Mouse (Mus musculus): ENCODE data around the gene Fam222a. TPM values are rescaled to one million over a fixed set of nuclear protein-coding genes. Genes with fewer than 3 reads are reported as not detected.
A peak's percentile ranks its signal among the peaks of the same experiment; 100 is the strongest.

Gene Fam222a
- polyA plus RNA-seq, 1 experiment: 5.3 TPM

DNA sequence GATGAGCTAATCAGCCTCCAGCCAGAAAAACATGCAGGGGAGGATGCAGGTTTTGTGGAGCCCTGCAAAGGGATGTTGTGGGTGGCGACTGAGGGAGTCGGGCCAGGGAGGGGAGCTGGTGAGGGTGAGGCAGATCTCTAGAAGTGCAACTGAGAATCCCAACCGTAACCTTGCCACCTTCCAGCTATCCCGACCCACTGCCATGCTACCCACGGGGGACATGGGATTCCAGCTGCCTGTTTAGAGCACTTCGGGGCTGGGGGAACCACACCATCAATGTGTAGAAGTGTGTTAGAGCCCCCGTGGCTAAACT, 71.8 kb downstream of the Fam222a start:
- Histone ChIP-seq H3K4me3 (ENCODE audit: low read depth, low read length) (no peak overlapping the region), H3K27me3 (ENCODE audit: control insufficient read depth, insufficient read depth, low read length) (no peaks in the 10 kb centered on the region), H3K4me1 (ENCODE audit: control insufficient read depth, insufficient read depth, insufficient read length, low read length) (peaks cover 3% of the 10 kb centered on the region; the same call in 1 of the 2 replicates), H3K27ac (ENCODE audit: insufficient read depth, low read depth, low read length) (no peak overlapping the region), H3K36me3 (ENCODE audit: control insufficient read depth, insufficient read depth, low read length) (no peaks in the 10 kb centered on the region)
- WGBS: 22% methylated on average over 7 of the region's 7 CpGs
- TF ChIP-seq POLR2A (IDR thresholded peaks at IDR 0.05; ENCODE audit: low read depth, low read length) (no peak), CTCF (IDR thresholded peaks at IDR 0.05; ENCODE audit: extremely low read depth, insufficient read length, insufficient replicate concordance, low read depth, low read length) (no peak)

DNA sequence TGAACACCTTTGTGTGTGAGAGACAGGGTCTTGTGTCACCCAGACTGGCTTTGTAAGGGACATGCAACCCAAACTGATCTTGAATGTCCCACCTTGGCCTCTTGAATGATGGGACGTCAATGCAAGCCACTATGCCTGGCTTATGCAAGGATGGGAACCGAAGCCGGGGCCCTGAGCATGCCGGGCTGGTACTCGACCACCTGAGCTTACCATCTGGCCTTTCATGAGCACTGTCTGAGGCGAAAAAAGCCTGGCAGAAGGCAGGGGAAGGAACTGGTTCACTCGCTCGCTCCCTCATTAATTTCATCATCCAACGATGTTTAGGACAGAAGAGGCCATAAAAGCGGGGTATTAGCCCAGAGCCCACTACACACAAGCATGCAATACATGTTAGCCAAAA, 73.0 kb downstream of the Fam222a start:
- H3K4me3 ChIP-seq (ENCODE audit: low read depth, low read length): no peak overlapping the region
- H3K27me3 ChIP-seq (ENCODE audit: control insufficient read depth, insufficient read depth, low read length): 0 out of 2 replicates have a peak, but pooled peaks cover 2% of the 10 kb centered on the region
- H3K36me3 ChIP-seq (ENCODE audit: control insufficient read depth, insufficient read depth, low read length): no peaks in the 10 kb centered on the region
- H3K4me1 ChIP-seq (ENCODE audit: control insufficient read depth, insufficient read depth, insufficient read length, low read length): peaks cover 3% of the 10 kb centered on the region; the same call in 1 of the 2 replicates
- WGBS: 73% methylated on average over 10 of the region's 10 CpGs
- TF ChIP-seq CTCF (IDR thresholded peaks at IDR 0.05; ENCODE audit: extremely low read depth, insufficient read length, insufficient replicate concordance, low read depth, low read length) (no peak), POLR2A (IDR thresholded peaks at IDR 0.05; ENCODE audit: low read depth, low read length) (no peak)
- no peak overlapping the region for H3K27ac ChIP-seq (ENCODE audit: insufficient read depth, low read depth, low read length)

DNA sequence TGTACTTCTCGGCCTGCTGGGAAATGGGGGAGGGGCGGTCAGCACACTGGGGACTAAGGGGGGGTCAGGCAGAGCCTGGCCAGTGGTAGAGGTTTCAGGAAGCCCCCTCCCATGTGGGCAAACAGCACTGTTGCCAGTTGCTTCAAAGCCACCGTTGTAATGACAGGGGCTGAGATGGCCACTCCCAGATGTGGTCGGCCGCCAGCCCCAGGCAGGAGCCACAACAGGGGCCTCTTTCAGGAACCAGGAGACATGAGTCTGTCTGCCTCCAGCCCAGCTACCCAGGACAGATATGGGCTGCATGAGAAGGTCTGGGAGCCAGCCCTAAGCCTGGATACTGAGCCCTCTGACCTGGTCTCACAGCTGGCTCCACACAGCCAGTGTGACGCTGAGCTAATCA, 77.1 kb downstream of the Fam222a start:
- Histone ChIP-seq H3K27ac (ENCODE audit: insufficient read depth, low read depth, low read length) (no peak overlapping the region), H3K4me3 (ENCODE audit: low read depth, low read length) (no peak overlapping the region), H3K4me1 (ENCODE audit: control insufficient read depth, insufficient read depth, insufficient read length, low read length) (peaks cover 7% of the 10 kb centered on the region), H3K36me3 (ENCODE audit: control insufficient read depth, insufficient read depth, low read length) (no peaks in the 10 kb centered on the region), H3K27me3 (ENCODE audit: control insufficient read depth, insufficient read depth, low read length) (0 out of 2 replicates have a peak, but pooled peaks cover 2% of the 10 kb centered on the region)
- TF ChIP-seq CTCF (IDR thresholded peaks at IDR 0.05; ENCODE audit: extremely low read depth, insufficient read length, insufficient replicate concordance, low read depth, low read length): no peak
- TF ChIP-seq POLR2A (IDR thresholded peaks at IDR 0.05; ENCODE audit: low read depth, low read length): no peak
- WGBS: 29% methylated on average over 6 of the region's 6 CpGs

DNA sequence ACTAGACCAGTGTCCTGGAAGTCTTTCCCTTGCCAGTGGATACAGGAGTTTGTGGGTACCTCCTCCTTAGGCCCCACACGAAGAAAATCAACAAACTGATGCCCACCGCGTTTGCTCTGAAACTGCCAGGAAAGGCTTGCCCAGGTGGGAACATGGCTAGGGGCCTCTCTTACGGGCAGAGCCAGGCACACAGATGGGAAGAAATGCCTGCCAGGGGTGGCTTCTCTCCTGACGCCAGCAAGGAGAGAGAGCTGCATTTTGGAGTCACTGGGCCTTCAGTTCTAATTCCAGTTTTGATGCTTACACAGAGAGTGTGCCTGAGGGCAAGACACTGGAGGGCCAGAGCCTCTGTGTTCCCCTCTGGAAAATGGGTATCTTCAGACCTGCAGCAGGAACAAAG, 78.1 kb downstream of the Fam222a start:
- Histone ChIP-seq H3K36me3 (ENCODE audit: control insufficient read depth, insufficient read depth, low read length) (no peaks in the 10 kb centered on the region), H3K27ac (ENCODE audit: insufficient read depth, low read depth, low read length) (no peak overlapping the region), H3K4me3 (ENCODE audit: low read depth, low read length) (no peak overlapping the region), H3K27me3 (ENCODE audit: control insufficient read depth, insufficient read depth, low read length) (0 out of 2 replicates have a peak, but pooled peaks cover 4% of the 10 kb centered on the region), H3K4me1 (ENCODE audit: control insufficient read depth, insufficient read depth, insufficient read length, low read length) (peaks cover 7% of the 10 kb centered on the region)
- no peak for TF ChIP-seq CTCF (IDR thresholded peaks at IDR 0.05; ENCODE audit: extremely low read depth, insufficient read length, insufficient replicate concordance, low read depth, low read length)
- TF ChIP-seq POLR2A (IDR thresholded peaks at IDR 0.05; ENCODE audit: low read depth, low read length): no peak
- 81% methylated on average over 5 of the region's 5 CpGs for WGBS

DNA sequence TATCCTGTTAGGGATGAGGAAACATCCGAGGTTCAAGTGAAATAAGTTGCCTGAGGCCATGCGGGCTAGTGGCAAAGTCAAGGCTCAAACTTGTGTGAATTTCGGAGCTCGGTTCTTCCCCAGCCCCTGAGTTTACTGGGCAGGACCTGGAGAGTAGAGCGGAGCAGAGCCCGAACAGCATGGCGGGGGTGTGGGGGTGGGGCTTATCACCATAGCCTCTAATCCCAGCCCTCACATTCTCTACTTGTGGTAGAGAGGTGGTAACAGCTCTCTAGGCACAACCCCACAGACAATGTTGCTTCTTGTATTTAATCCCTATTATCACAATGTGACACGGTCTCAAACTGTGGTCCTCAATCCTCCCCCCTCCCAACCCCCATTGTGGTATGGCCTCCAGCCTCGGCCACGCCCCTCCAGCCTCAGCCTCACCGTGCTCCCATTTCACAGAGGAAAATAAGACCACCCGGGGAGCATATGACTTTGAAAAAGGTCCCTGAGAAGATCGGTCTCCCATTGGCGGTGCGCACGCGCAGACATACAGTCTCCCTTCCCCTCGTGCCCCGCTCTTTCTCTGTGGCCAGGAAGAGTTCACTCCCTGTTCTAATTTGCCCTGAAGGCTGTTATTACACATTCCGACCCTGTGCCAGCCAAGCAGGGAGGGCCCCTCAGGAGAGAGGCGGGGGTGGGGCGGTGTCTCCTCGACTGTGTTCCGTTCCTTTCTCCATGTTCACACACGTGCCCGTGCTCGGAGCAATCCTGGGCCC, 79.6 kb downstream of the Fam222a start:
- Histone ChIP-seq H3K27me3 (ENCODE audit: control insufficient read depth, insufficient read depth, low read length) (0 out of 2 replicates have a peak, but pooled peaks cover 4% of the 10 kb centered on the region), H3K4me3 (ENCODE audit: low read depth, low read length) (peak overlapping the region; percentile 34)

DNA sequence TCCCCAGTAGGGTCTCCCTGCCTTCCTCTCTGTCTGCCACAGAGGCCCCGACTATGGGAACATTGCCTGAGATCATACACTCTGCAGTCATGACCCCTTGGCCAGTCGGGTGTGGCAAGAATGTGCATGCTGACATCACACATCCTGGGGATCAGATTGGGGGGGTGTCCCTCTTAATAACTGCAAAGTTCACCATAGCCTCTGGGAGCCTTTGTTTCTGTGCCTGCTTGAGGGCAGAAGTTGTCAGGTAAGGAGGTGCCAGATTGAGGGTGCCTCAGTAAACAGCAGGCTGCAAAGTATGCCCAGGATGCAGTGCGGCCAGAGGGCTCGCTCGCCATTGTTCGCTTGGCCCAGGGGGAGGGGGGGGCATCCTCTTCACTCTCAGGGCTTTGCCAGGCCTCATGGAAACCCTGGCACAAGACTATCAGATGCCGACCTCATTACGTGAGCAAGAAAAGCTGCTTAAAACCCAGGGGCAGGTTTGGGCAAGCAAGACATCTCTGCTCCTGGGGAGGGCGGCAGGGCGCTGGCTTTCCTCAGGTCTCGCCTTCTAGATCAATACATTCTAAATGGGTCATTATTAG, 81.0 kb downstream of the Fam222a start:
- Histone ChIP-seq H3K27ac (ENCODE audit: insufficient read depth, low read depth, low read length) (no peak overlapping the region), H3K4me1 (ENCODE audit: control insufficient read depth, insufficient read depth, insufficient read length, low read length) (peaks cover 7% of the 10 kb centered on the region), H3K4me3 (ENCODE audit: low read depth, low read length) (no peak overlapping the region), H3K27me3 (ENCODE audit: control insufficient read depth, insufficient read depth, low read length) (0 out of 2 replicates have a peak, but pooled peaks cover 4% of the 10 kb centered on the region), H3K36me3 (ENCODE audit: control insufficient read depth, insufficient read depth, low read length) (no peaks in the 10 kb centered on the region)
- TF ChIP-seq POLR2A (IDR thresholded peaks at IDR 0.05; ENCODE audit: low read depth, low read length) (no peak), CTCF (IDR thresholded peaks at IDR 0.05; ENCODE audit: extremely low read depth, insufficient read length, insufficient replicate concordance, low read depth, low read length) (no peak)
- WGBS: 75% methylated on average over 11 of the region's 11 CpGs

More for the DNA sequence above, 79.6 kb downstream of the Fam222a start:
- no peaks in the 10 kb centered on the region for H3K36me3 ChIP-seq (ENCODE audit: control insufficient read depth, insufficient read depth, low read length)
- WGBS: 3% methylated on average over 27 of the region's 27 CpGs
- TF ChIP-seq POLR2A (IDR thresholded peaks at IDR 0.05; ENCODE audit: low read depth, low read length) (no peak), CTCF (IDR thresholded peaks at IDR 0.05; ENCODE audit: extremely low read depth, insufficient read length, insufficient replicate concordance, low read depth, low read length) (no peak)
- peaks cover 7% of the 10 kb centered on the region for H3K4me1 ChIP-seq (ENCODE audit: control insufficient read depth, insufficient read depth, insufficient read length, low read length)
- no peak overlapping the region for H3K27ac ChIP-seq (ENCODE audit: insufficient read depth, low read depth, low read length)

DNA sequence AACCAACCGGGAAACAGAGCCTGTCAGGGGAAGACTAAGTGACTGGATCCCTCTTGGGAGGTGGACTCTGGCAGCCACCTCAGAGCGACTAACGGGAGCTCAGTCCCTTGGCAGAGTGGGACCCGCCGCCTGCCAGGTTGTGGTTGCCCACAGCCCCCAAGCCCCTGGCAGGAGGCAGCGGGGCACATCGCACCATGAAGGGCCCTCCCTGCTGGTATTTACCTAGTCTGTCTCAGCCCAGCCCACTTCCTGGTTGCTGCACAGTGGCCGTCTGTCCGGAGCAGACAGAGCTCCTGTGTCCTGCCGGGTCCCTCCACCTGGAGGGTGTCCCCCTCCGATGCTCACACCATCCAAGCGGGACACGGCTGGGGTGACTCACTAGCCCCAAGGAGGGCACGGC, 83.2 kb downstream of the Fam222a start:
- TF ChIP-seq CTCF (IDR thresholded peaks at IDR 0.05; ENCODE audit: extremely low read depth, insufficient read length, insufficient replicate concordance, low read depth, low read length) (no peak), POLR2A (IDR thresholded peaks at IDR 0.05; ENCODE audit: low read depth, low read length) (no peak)
- no peak overlapping the region for H3K27ac ChIP-seq (ENCODE audit: insufficient read depth, low read depth, low read length)
- no peak overlapping the region for H3K4me3 ChIP-seq (ENCODE audit: low read depth, low read length)
- WGBS: 29% methylated on average over 14 of the region's 14 CpGs
- 0 out of 2 replicates have a peak, but pooled peaks cover 2% of the 10 kb centered on the region for H3K27me3 ChIP-seq (ENCODE audit: control insufficient read depth, insufficient read depth, low read length)
- peaks cover 7% of the 10 kb centered on the region for H3K4me1 ChIP-seq (ENCODE audit: control insufficient read depth, insufficient read depth, insufficient read length, low read length)
- no peaks in the 10 kb centered on the region for H3K36me3 ChIP-seq (ENCODE audit: control insufficient read depth, insufficient read depth, low read length)

All from small intestine, adult 2 months (tissue).